Mouse (Mus musculus) MEL-GATA-1-ER (cell line): Measurements from ENCODE around the gene Plb1.

Experiments
- DNase-seq: peaks from one replicate; pipeline ENCODE4 v3.0.0-alpha.2; 2012; ENCODE audit warnings: low read depth; ENCODE audit errors: extremely low read depth

Gene Plb1

GRCm38 (mm10) chr5:32332591-32332990 is 100.1 kb downstream of the Plb1 start:
- no peak for DNase-seq

GRCm38 (mm10) chr5:32335172-32335571 is 102.7 kb downstream of the Plb1 start:
- DNase-seq, result no peak

GRCm38 (mm10) chr5:32336092-32336491 is 103.6 kb downstream of the Plb1 start:
- no peak for DNase-seq

DNA sequence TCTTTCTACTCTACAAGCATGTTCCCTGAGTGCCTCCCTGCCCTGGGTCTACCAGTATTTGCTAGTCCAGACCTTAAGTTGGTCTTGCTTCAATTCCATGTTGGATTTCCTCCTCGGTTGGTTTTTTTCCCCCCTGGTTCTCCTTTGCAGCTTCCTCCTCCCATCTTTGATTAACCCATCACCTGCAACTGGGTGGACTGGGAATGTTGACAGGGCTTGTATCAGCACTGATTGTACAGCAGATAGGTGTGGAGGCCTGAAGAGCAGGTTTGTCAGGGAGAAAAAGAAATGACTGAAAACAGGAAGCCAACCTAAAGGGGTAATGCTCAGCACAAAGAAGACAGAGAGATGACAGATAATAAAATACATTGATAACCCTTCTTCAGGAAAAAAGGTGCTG is 104.8 kb downstream of the Plb1 start:
- DNase-seq, result no peak

- no peak for DNase-seq
These were observed 105.8 kb downstream of the Plb1 start for GRCm38 (mm10) chr5:32338339-32338738.

- no peak for DNase-seq
These were observed 106.3 kb downstream of the Plb1 start for GRCm38 (mm10) chr5:32338766-32339165.

- no peak for DNase-seq
These were observed 107.7 kb downstream of the Plb1 start for GRCm38 (mm10) chr5:32340246-32340645.

DNA sequence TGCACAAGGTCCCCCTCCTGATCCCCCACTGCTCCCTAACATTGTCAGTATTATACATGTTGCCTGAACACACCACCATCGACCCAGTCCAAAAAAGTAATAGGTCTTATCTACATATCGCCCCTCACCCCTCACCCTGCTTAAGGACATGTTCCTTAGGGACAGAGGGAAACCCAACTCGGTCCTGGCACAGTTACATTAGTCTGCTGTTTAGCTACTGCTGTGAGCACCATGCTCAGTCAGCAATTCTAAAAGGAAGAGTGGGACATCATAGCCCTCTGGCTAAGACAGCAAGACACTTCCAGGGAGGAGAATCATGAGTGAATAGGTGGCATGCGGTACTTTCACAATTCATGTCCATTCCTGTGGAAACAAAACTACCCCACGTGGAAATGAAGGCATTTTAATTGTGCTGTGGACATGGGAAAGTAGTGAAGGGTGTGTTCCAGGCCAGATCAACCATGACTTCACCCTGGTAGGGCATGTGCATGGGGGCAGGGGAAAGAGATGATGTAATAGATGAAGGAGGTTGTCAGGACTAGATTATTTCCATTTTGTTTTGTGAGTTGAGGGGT is 110.3 kb downstream of the Plb1 start:
- DNase-seq, result no peak

GRCm38 (mm10) chr5:32346025-32346912 is 113.8 kb downstream of the Plb1 start:
- no peak for DNase-seq

GRCm38 (mm10) chr5:32349718-32350117 is 117.2 kb downstream of the Plb1 start:
- DNase-seq, result no peak

GRCm38 (mm10) chr5:32350551-32351256 is 118.2 kb downstream of the Plb1 start:
- DNase-seq, result no peak

- no peak for DNase-seq
These were observed 119.4 kb downstream of the Plb1 start for GRCm38 (mm10) chr5:32351721-32352465.

- DNase-seq, result no peak
These were observed 120.3 kb downstream of the Plb1 start for GRCm38 (mm10) chr5:32352845-32353244.

- DNase-seq, result no peak
These were observed 120.8 kb downstream of the Plb1 start for GRCm38 (mm10) chr5:32353280-32353679.

GRCm38 (mm10) chr5:32360511-32360910 is 128.0 kb downstream of the Plb1 start:
- no peak for DNase-seq

DNA sequence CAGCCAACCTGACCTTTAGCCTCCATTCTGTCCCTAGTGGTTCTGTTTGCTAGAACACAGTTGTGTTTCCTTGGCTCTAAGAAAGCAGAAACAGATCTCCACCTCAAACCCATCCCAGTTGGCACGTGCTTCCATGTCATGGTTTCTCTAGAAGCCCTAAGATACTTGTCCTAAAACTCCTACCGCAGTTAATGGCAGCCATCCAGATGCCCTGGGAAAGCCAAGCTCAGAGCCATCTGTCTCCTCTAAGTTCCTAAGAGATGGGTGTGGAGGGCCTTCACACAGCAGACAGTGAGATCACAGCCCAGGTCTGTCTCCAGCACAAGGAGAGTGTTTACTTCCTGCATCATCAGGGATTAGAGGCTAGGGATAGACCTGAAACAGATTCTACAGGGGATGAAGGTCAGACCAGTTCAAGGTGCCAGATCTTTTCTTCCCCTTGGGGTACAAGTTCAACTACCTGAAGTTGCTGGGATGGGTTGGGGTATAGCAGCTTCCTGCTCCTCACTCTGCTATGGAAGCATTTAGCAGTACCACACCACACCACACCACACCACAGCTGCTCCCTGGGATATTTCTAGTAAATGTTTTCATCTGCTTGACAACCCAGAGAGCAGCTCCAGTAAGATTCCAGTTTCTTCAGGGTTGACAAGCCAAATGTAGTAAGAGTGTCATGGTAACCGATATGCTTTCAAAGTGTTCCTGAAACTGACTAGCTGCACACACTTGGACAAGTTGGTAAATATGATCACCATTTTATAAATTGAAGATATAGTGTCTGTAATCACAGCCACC is 129.1 kb downstream of the Plb1 start:
- DNase-seq, result no peak

DNA sequence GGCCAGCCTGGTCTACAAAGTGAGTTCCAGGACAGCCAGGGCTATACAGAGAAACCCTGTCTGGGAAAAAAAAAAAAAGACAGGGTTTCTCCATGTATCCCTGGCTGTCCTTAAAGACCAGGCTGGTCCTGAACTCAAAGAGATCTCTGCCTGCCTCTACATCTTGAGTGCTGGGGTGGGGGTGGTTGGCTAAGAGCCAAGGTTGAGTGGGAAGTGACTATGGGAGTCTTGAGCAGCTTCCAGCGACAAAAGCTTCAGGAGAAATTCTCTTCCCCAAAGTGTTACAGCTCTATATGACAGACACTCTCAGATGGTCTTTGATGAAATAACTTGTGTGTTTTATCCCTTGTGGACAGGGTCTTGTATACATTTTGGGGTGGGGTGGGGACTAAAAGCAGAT is 136.9 kb downstream of the Plb1 start:
- no peak for DNase-seq

DNA sequence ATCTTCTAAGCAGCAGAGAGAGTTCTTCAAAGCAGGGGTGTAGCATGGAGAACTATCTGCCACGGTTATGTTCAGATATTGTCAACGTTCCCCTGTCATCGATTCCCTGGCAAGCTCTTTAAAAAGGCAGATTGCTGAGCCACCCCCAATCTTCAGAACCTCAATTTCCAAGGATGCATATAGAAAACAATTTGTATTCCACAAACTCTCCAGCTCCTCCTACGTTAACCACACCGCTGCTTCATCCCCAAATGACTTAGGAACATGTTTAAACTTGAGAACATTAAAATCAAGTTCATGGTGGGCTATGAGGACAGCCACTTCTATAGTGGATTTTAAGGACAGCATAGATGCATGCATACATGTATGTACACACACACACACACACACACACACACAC is 138.7 kb downstream of the Plb1 start:
- no peak for DNase-seq

- DNase-seq, result no peak
These were observed 146.0 kb downstream of the Plb1 start for GRCm38 (mm10) chr5:32378546-32378945.

- DNase-seq, result no peak
These were observed 156.1 kb downstream of the Plb1 start for GRCm38 (mm10) chr5:32388656-32389055.

DNA sequence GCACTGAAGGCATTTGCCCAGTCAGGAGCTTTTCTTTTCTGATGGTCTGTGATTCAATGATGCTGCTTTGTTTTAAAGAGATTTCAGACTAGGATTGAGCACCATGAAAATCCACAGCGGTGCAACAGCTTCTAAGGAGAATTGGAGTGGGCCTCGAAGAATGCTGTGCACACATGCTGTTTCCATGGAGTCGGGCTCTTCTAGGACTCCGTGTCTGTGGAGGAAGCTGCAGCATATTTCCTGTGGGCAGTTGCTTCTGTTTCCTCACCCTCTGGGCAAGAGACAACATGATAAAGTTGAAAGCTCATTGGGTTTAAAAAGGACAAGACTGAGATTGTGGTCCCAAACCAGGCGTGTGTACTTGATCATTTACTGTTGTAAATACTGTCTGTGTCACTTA is 157.8 kb downstream of the Plb1 start:
- no peak for DNase-seq
